Mouse (Mus musculus): ENCODE data around the gene Arhgap42.

- TF ChIP-seq POLR2A (IDR thresholded peaks at IDR 0.05; ENCODE audit: control insufficient read depth, low read depth, low read length) (no peak), CTCF (IDR thresholded peaks at IDR 0.05; ENCODE audit: control insufficient read depth, insufficient read depth, insufficient replicate concordance, low read depth, low read length) (no peak)
Measured at GRCm38 (mm10) chr9:8996494-8996893, 242.4 kb downstream of the Arhgap42 start.

Data from testis, adult 2 months (tissue).